Mouse (Mus musculus) kidney, embryonic 15.5 days (tissue): ENCODE results near the gene Pdzd2. TPM values are rescaled to one million over a fixed set of nuclear protein-coding genes. Genes with fewer than 3 reads are reported as not detected.

ENCODE experiments used
- ATAC-seq: fragments of 200-750 bp; cut with Nextera tagmentation; replicated peaks from 2 replicates; pipeline ENCODE4 v1.8.0; 2017; ENCODE audit warnings: moderate TSS enrichment; ENCODE audit not compliant: low FRiP score
- H3K27ac ChIP-seq: fragments of 300-500 bp; sonication (generic); 2 replicates; pipeline ENCODE4 v1.5.1; 2015; ENCODE audit warnings: mild to moderate bottlenecking, inconsistent platforms
- H3K27me3 ChIP-seq: fragments of 300-500 bp; sonication (generic); 2 replicates; pipeline ENCODE4 v1.6.1; 2015; ENCODE audit warnings: inconsistent platforms
- H3K36me3 ChIP-seq: fragments of 300-500 bp; sonication (generic); 2 replicates; pipeline ENCODE4 v1.6.1; 2015; ENCODE audit warnings: inconsistent platforms
- H3K4me1 ChIP-seq: fragments of 300-500 bp; sonication (generic); 2 replicates; pipeline ENCODE4 v1.6.1; 2015; ENCODE audit warnings: inconsistent platforms
- H3K4me2 ChIP-seq: fragments of 300-500 bp; sonication (generic); 2 replicates; pipeline ENCODE4 v1.6.1; 2015; ENCODE audit warnings: moderate library complexity, mild to moderate bottlenecking, inconsistent platforms
- H3K4me3 ChIP-seq: fragments of 300-500 bp; sonication (generic); replicated peaks from 2 replicates; pipeline ENCODE4 v1.5.1; 2015; ENCODE audit warnings: mild to moderate bottlenecking, inconsistent platforms
- H3K9ac ChIP-seq: fragments of 300-500 bp; sonication (generic); 2 replicates; pipeline ENCODE4 v1.6.1; 2015; ENCODE audit warnings: mild to moderate bottlenecking, inconsistent platforms
- H3K9me3 ChIP-seq: fragments of 300-500 bp; sonication (generic); replicated peaks from 2 replicates; pipeline ENCODE4 v1.6.1; 2016; ENCODE audit warnings: inconsistent platforms
- WGBS: fragments of 180-500 bp; shearing (Covaris S2); methylation state at CpG from one replicate; pipeline ENCODE4 v1.1.7; 2015; ENCODE audit warnings: mixed read lengths; 5-methylcytosine and 5-hydroxymethylcytosine counted together
- polyA plus RNA-seq: library from polyadenylated mRNA; unstranded; fragments of >200 nt; fragmentation: Nextera tagmentation; extraction: Ambion mirVana; gene quantifications from 2 replicates; pipeline ENCODE4 v1.2.1, GENCODE M21; 2015

The Pdzd2 gene
- polyA plus RNA-seq, 1 experiment from 2014 or later, result 41.3 TPM

DNA sequence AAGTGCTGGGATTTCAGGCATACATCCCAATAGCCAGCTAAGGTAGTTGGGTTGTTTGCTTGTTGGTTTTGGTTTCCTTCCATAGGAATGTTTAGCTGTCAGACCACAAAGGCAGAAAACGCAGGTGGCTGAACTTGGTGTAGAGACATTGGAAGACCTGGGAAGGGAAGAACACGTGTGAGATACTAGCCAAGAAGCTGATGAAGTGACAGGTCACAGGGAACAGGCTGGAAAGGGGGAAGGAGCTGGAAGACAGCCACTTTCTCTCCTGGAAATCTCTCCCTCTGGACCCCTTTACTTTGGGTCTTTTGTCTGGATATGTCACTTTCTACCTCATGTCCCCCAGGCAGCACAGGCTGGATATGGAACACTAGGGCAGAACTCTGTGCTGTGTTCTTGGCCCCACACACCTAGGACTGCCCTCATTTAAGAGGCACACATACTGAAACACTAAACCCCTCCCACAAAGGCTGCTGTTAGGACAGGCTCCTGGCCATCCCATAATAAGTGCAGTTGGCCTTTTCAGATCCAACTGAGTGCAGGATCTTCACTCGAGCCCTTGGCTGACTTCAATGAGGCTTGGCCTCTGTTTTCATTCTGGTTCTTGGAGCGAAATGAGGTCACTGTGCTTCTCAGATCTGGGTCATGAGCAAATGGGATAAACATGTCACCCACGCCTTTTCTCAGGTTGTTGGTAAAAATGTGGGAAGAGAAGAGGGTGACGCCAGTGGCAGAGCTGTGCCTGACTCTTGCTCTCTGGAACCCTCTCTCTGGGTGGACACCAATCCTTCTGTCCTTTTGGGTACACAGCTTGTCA is 17.8 kb downstream of the Pdzd2 start:
- H3K27ac ChIP-seq, result no peak overlapping the region
- H3K4me3 ChIP-seq, result no peak overlapping the region
- H3K27me3 ChIP-seq, result no peaks in the 10 kb centered on the region
- H3K9ac ChIP-seq, result no peak overlapping the region
- ATAC-seq, result no peak; the same call in 1 of the 2 replicates
- peaks cover 13% of the 10 kb centered on the region; the same call in 1 of the 2 replicates for H3K4me1 ChIP-seq
- no peak overlapping the region for H3K4me2 ChIP-seq
- WGBS, result 56% methylated on average over 6 of the region's 6 CpGs
- no peaks in the 10 kb centered on the region for H3K36me3 ChIP-seq
- H3K9me3 ChIP-seq, result no peaks in the 10 kb centered on the region

DNA sequence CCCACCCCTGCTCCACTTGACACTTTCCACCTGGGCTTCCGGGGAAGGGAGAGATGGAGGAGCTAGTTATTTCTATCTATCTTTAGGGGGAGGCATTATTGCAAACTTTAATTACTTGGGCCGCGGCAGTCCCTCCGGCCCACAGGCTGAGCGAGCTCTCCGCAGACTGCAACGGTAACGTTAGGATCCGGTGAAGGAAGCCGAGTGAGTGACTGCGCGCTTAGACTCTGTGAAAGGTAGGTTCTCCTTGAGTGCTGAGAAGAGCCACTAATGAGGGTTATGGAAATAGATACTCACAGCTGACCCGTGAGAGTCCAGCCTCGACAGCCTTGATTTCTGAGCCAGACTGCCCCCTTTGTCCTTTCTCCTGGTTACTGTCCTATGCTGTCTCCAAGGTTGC is 20.9 kb downstream of the Pdzd2 start:
- Histone ChIP-seq H3K9me3 (no peaks in the 10 kb centered on the region), H3K27ac (no peak overlapping the region), H3K27me3 (no peaks in the 10 kb centered on the region), H3K4me1 (peaks cover 13% of the 10 kb centered on the region; the same call in 1 of the 2 replicates), H3K9ac (no peak overlapping the region), H3K4me3 (no peak overlapping the region), H3K36me3 (no peaks in the 10 kb centered on the region), H3K4me2 (peak overlapping the region; percentile 3; the same call in 1 of the 2 replicates)
- peak; percentile 47; the same call in 1 of the 2 replicates for ATAC-seq
- 60% methylated on average over 14 of the region's 14 CpGs for WGBS

DNA sequence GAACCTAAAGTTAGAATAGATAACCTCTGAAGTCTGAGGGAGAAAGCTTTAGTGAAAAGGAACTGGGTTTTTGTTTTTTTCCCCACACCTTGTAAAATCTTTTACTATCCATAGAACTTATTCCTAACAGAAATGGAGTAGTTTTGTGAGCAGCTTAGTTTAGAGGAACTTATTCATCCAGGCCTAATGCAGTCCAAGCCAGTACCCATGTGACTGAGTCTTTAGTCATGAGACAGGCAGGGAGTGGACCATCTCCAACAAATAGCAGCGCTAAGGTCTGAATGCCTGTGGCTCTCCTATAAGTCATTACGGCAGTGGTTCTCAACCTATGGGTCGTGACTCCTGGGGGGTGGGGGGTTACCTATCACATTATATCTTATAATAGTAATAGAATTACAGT is 22.3 kb downstream of the Pdzd2 start:
- Histone ChIP-seq H3K36me3 (no peaks in the 10 kb centered on the region), H3K27me3 (no peaks in the 10 kb centered on the region), H3K9ac (no peak overlapping the region), H3K27ac (no peak overlapping the region), H3K4me1 (peaks cover 13% of the 10 kb centered on the region; the same call in 1 of the 2 replicates), H3K9me3 (no peaks in the 10 kb centered on the region), H3K4me3 (no peak overlapping the region), H3K4me2 (no peak overlapping the region)
- WGBS, result 80% methylated on average over 3 of the region's 3 CpGs
- no peak for ATAC-seq

DNA sequence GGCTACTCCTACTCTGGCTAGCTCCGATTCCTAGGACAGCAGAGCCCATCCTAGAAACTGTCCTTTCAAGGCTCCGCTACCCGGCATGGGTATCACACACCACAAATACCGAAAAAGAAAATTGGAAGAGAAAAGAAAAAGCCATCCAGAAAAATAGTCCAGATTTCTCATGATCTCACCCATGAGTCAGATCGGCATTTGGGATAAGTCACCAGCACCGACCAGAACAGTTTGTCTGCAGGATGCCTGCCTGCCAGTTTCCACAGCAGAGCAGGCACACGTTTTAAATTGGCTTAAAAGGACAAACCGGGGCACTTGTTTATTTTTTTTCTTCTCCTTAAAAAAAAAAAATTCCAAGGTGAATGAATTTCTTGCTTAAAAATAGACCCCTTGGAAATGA is 22.8 kb downstream of the Pdzd2 start:
- Histone ChIP-seq H3K4me3 (no peak overlapping the region), H3K4me1 (peaks cover 11% of the 10 kb centered on the region; the same call in 1 of the 2 replicates), H3K27me3 (no peaks in the 10 kb centered on the region), H3K9ac (no peak overlapping the region), H3K4me2 (no peak overlapping the region), H3K27ac (no peak overlapping the region), H3K9me3 (no peaks in the 10 kb centered on the region), H3K36me3 (no peaks in the 10 kb centered on the region)
- 78% methylated on average over 8 of the region's 8 CpGs for WGBS
- ATAC-seq, result no peak

DNA sequence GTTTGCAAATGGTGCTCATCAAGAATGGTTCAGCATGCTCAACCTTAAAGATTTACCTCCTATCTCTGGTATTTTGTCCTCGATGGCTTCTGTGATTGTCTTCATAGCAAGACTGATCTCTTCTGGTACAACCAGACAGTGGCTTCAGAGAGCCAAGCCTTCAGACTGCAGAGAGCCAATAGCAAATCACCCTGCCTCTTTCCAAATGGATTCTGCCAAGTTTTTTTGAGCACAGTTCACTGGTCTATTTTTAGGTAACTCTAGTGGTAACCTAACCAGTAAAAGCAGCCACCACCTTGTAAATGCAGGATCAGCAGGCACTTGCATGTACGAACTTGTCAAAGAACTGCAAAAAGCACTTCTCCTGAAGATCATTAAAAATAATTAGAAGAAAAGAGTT is 25.4 kb downstream of the Pdzd2 start:
- 85% methylated on average over 2 of the region's 2 CpGs for WGBS

DNA sequence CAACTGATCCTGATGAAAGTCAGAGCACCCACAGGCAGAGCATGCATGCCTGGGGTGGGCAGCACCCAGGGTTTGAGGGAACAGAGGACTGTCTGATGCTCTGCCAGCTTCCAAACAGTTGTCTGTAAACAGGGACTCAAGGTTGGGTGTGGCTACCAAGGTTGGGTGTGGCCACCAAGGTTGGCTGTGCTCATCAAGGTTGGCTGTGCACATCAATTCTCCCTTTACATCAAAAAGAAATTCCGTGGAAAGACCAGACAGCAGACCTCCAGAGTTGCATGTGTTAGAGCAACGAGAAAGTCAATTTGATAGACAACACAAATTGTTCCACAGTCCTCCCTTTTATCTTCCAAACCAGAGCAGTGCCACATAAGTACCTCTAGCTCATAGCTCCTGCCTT is 26.5 kb downstream of the Pdzd2 start:
- no peak overlapping the region for H3K4me3 ChIP-seq
- H3K9me3 ChIP-seq, result no peaks in the 10 kb centered on the region
- peaks cover under 1% of the 10 kb centered on the region; the same call in 1 of the 2 replicates for H3K4me1 ChIP-seq
- H3K27me3 ChIP-seq, result no peaks in the 10 kb centered on the region
- no peak overlapping the region for H3K4me2 ChIP-seq
- 84% methylated on average over 2 of the region's 2 CpGs for WGBS
- ATAC-seq, result no peak
- no peaks in the 10 kb centered on the region for H3K36me3 ChIP-seq
- no peak overlapping the region for H3K9ac ChIP-seq
- no peak overlapping the region for H3K27ac ChIP-seq

More for the DNA sequence above, 25.4 kb downstream of the Pdzd2 start:
- H3K36me3 ChIP-seq, result no peaks in the 10 kb centered on the region
- H3K4me2 ChIP-seq, result no peak overlapping the region
- H3K9me3 ChIP-seq, result no peaks in the 10 kb centered on the region
- no peak overlapping the region for H3K27ac ChIP-seq
- no peak overlapping the region for H3K9ac ChIP-seq
- no peaks in the 10 kb centered on the region for H3K27me3 ChIP-seq
- no peak for ATAC-seq
- no peak overlapping the region for H3K4me3 ChIP-seq
- H3K4me1 ChIP-seq, result peaks cover 9% of the 10 kb centered on the region; the same call in 1 of the 2 replicates

DNA sequence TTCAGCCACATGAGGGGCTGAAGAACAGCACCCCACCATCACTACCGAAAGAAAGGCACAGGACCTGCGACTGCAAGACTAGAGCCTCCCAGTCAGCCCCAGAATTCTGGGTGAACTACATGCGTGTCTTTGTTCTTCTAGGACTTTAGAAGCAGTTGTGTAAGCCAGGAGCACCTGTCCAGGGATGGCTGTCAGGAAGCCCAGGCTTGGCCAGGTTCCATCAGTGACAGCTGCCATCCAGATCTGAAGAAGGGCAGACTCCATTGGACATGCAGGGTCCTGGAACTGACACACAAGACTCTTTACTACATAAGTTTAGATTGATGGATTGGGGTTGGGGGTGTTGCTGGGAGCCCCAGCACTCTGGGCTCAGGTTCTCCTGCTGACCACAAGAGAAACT is 29.7 kb downstream of the Pdzd2 start:
- H3K4me2 ChIP-seq, result no peak overlapping the region
- ATAC-seq, result no peak
- H3K36me3 ChIP-seq, result no peaks in the 10 kb centered on the region
- no peak overlapping the region for H3K9ac ChIP-seq
- no peaks in the 10 kb centered on the region for H3K27me3 ChIP-seq
- no peak overlapping the region for H3K4me3 ChIP-seq
- H3K9me3 ChIP-seq, result no peaks in the 10 kb centered on the region
- H3K27ac ChIP-seq, result no peak overlapping the region
- WGBS, result 89% methylated on average over 3 of the region's 3 CpGs
- no peaks in the 10 kb centered on the region for H3K4me1 ChIP-seq

DNA sequence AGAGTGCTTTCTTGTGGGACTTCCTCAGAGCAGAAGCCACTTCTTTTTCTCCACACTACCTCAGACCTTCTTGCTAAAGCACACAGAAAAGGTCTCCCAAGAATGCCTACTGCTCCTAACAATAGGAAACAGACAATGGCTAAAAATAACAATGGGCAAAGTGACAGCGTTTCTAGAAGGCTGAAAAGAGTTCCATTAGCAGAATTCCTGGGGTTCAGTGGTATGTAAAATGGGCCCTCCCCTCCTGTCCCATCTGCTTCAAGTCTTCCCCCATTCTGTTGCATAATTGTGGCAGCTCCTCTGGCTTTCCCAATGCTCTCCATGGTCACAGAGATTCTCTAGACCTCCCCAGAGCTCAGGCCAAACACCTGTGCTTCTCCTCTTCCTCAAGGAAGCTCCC is 31.4 kb downstream of the Pdzd2 start:
- ATAC-seq, result no peak

DNA sequence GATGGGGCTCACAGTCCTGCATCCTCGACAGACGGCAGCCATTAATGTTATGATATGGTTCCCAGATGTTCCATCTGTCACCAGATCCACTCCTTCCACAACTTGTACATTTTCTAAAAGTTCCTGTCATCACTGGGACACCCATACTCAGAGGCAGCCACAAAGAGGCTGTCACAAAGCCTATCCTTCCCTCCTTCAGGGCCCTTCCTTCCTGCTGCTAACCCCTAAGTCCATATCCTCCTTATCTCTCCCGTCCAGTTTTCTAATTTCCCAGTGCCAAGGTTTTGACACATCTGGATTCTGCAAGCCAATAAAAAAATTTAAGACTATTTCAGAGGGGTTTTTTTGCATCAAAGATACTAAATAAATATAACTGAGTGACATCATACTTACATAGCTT is 32.8 kb downstream of the Pdzd2 start:
- no peak overlapping the region for H3K4me2 ChIP-seq
- H3K4me1 ChIP-seq, result no peaks in the 10 kb centered on the region
- H3K36me3 ChIP-seq, result no peaks in the 10 kb centered on the region
- no peak overlapping the region for H3K9ac ChIP-seq
- no peaks in the 10 kb centered on the region for H3K9me3 ChIP-seq
- ATAC-seq, result no peak
- H3K27ac ChIP-seq, result no peak overlapping the region
- no peak overlapping the region for H3K4me3 ChIP-seq
- H3K27me3 ChIP-seq, result no peaks in the 10 kb centered on the region
- WGBS, result 47% methylated on average over 3 of the region's 3 CpGs

More for the DNA sequence above, 31.4 kb downstream of the Pdzd2 start:
- 10% methylated on average over 1 of the region's 1 CpGs for WGBS
- Histone ChIP-seq H3K27ac (no peak overlapping the region), H3K36me3 (no peaks in the 10 kb centered on the region), H3K4me3 (no peak overlapping the region), H3K4me2 (no peak overlapping the region), H3K9ac (no peak overlapping the region), H3K27me3 (no peaks in the 10 kb centered on the region), H3K9me3 (no peaks in the 10 kb centered on the region), H3K4me1 (no peaks in the 10 kb centered on the region)

DNA sequence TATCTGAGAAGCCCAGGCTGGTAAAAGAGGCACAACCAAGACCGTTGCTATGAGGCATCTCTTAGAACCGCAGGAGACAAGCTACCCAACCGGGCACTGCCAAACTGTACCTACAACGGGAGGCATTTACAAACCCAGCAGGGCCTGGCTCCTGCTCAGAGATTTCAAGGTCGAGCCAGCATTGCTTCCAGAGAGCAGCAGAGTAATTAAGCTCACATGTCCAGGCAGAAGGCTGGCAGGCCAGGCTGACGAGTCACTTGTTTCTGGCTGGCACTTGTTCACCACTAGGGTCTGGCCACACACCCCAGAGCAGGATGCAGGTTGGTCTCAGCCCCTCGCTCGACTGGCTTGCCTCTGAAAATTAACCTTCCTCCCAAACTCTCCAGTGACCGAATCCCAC is 39.4 kb downstream of the Pdzd2 start:
- Histone ChIP-seq H3K9ac (no peak overlapping the region), H3K27me3 (no peaks in the 10 kb centered on the region), H3K4me2 (no peak overlapping the region), H3K4me1 (peaks cover 11% of the 10 kb centered on the region), H3K27ac (no peak overlapping the region), H3K36me3 (no peaks in the 10 kb centered on the region), H3K4me3 (no peak overlapping the region), H3K9me3 (no peaks in the 10 kb centered on the region)
- 50% methylated on average over 9 of the region's 9 CpGs for WGBS
- ATAC-seq, result no peak

DNA sequence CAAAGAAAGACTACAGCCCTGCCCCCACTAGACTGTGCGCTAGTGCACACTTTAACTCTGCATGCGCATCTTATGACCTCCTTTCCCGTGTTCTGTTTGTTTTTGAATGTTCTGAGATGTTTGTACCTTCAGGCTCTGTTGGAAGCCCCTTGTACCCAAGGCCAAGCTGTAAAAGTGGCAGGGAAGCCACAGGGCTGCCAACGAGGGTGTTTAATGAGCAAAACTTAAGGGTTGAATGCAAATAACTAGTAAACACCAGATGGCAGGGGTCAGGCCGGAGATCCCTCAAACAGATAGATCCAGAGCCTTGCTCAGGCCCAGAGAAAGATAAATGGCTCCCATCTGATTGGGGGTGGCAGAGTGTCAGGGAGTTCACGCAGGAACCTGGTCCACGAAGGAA is 42.0 kb downstream of the Pdzd2 start:
- no peak for ATAC-seq
- Histone ChIP-seq H3K27me3 (no peaks in the 10 kb centered on the region), H3K4me2 (no peak overlapping the region)

DNA sequence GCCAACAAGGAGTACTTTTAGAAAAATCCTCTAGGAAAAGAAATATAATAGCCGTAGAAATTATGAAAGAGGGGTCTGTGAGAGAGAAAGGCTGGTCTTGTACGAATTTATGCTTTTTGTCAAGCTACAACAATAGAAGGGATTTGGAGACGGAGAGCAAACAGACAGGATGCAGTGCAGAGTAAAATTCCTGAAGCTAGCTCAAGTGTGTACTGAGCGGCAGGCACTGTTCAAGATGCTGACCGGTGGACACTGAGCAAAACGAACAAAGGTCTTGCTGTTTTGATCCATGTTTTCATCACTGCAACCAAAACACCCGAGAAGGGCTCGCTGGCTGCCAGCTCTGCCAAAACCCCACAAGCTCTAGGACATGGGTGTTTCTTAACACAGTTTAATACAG is 42.8 kb downstream of the Pdzd2 start:
- Histone ChIP-seq H3K4me1 (peaks cover 11% of the 10 kb centered on the region), H3K4me2 (no peak overlapping the region), H3K4me3 (no peak overlapping the region), H3K27me3 (no peaks in the 10 kb centered on the region), H3K36me3 (no peaks in the 10 kb centered on the region), H3K27ac (no peak overlapping the region), H3K9me3 (no peaks in the 10 kb centered on the region), H3K9ac (no peak overlapping the region)
- WGBS, result 50% methylated on average over 8 of the region's 8 CpGs
- ATAC-seq, result no peak

More for the DNA sequence above, 42.0 kb downstream of the Pdzd2 start:
- no peaks in the 10 kb centered on the region for H3K9me3 ChIP-seq
- no peaks in the 10 kb centered on the region for H3K36me3 ChIP-seq
- H3K9ac ChIP-seq, result no peak overlapping the region
- H3K4me1 ChIP-seq, result peaks cover 11% of the 10 kb centered on the region
- WGBS, result 33% methylated on average over 7 of the region's 7 CpGs
- no peak overlapping the region for H3K4me3 ChIP-seq
- no peak overlapping the region for H3K27ac ChIP-seq
